Mouse (Mus musculus) myocyte (in vitro differentiated cells): Measurements from ENCODE around the gene Itga6.

Source experiments
- E2F4 ChIP-seq: IDR thresholded peaks from one replicate; pipeline ENCODE4 v1.6.1; 2011; ENCODE audit warnings: mild to moderate bottlenecking, control low read depth, moderate library complexity; ENCODE audit not compliant: insufficient read depth
- MAX ChIP-seq: IDR thresholded peaks from one replicate; pipeline ENCODE4 v1.6.1; 2011; ENCODE audit warnings: low read depth, mild to moderate bottlenecking, control low read depth
- MYOG ChIP-seq, 3 experiments: IDR thresholded peaks; one replicate each; pipeline ENCODE4 v1.6.1; 2011; ENCODE audit warnings: control low read depth in 2 of 3, low read depth in 2 of 3, mild to moderate bottlenecking in 2 of 3; ENCODE audit not compliant: insufficient read length in 2 of 3, control insufficient read depth in 1 of 3, insufficient read depth in 1 of 3
- POLR2A ChIP-seq: IDR thresholded peaks from one replicate; pipeline ENCODE4 v1.6.1; 2011; ENCODE audit warnings: low read depth, mild to moderate bottlenecking, control low read depth, moderate library complexity; ENCODE audit not compliant: insufficient read length
- POLR2AphosphoS2 ChIP-seq: IDR thresholded peaks from one replicate; pipeline ENCODE4 v1.6.1; 2011; ENCODE audit warnings: low read depth, control low read depth; ENCODE audit not compliant: insufficient read length
- USF1 ChIP-seq: IDR thresholded peaks from one replicate; pipeline ENCODE4 v1.6.1; 2011; ENCODE audit warnings: low read depth, mild to moderate bottlenecking, control low read depth, moderate library complexity

GRCm38 (mm10) chr2:71882914-71883651, 137.7 kb downstream of the Itga6 start:
- no peak for TF ChIP-seq MYOG (IDR thresholded peaks at IDR 0.05; ENCODE audit: control insufficient read depth in 1 of 3, insufficient read depth in 1 of 3, insufficient read length in 2 of 3, low read depth in 2 of 3)
- TF ChIP-seq POLR2A, result no peak
- TF ChIP-seq USF1, result no peak
- TF ChIP-seq MAX, result no peak
- TF ChIP-seq POLR2AphosphoS2, result no peak
- no peak for TF ChIP-seq E2F4
